Mouse (Mus musculus) lung, postnatal 0 days (tissue): ENCODE results near the gene Gm33543. TPM values are rescaled to one million over a fixed set of nuclear protein-coding genes. Genes with fewer than 3 reads are reported as not detected.

ENCODE experiments used
- ATAC-seq: fragments of 200-750 bp; cut with Nextera tagmentation; 2 replicates; pipeline ENCODE4 v1.8.0; 2017; ENCODE audit warnings: moderate library complexity
- DNase-seq: peaks from one replicate; pipeline ENCODE4 v3.0.0-alpha.2; 2016; ENCODE audit warnings: low spot score
- H3K27ac ChIP-seq: fragments of 300-500 bp; sonication (generic); 2 replicates; pipeline ENCODE4 v1.5.1; 2014; ENCODE audit warnings: antibody characterized with exemption, mild to moderate bottlenecking, low read length, mixed read lengths
- H3K27me3 ChIP-seq: fragments of 300-500 bp; sonication (generic); replicated peaks from 2 replicates; pipeline ENCODE4 v1.6.1; 2014; ENCODE audit warnings: low read length, mixed read lengths; ENCODE audit not compliant: insufficient read depth
- H3K36me3 ChIP-seq: fragments of 300-500 bp; sonication (generic); 2 replicates; pipeline ENCODE4 v1.6.1; 2014; ENCODE audit warnings: low read length, mixed read lengths; ENCODE audit not compliant: insufficient read depth
- H3K4me1 ChIP-seq: fragments of 300-500 bp; sonication (generic); 2 replicates; pipeline ENCODE4 v1.6.1; 2014; ENCODE audit warnings: antibody characterized with exemption, low read depth, low read length, mixed read lengths; ENCODE audit not compliant: insufficient read depth
- H3K4me2 ChIP-seq: fragments of 300-500 bp; sonication (generic); replicated peaks from 2 replicates; pipeline ENCODE4 v1.6.1; 2014; ENCODE audit warnings: low read depth, mild to moderate bottlenecking, low read length, moderate library complexity, mixed read lengths
- H3K4me3 ChIP-seq: fragments of 300-500 bp; sonication (generic); 2 replicates; pipeline ENCODE4 v1.5.1; 2014; ENCODE audit warnings: low read depth, low read length
- H3K9ac ChIP-seq: fragments of 300-500 bp; sonication (generic); replicated peaks from 2 replicates; pipeline ENCODE4 v1.6.1; 2014; ENCODE audit warnings: low read depth, mild to moderate bottlenecking
- H3K9me3 ChIP-seq: fragments of 300-500 bp; sonication (generic); 2 replicates; pipeline ENCODE4 v1.6.1; 2016; ENCODE audit warnings: low read length, mixed read lengths
- CTCF ChIP-seq: IDR thresholded peaks from 2 replicates; pipeline ENCODE4 v1.5.1; 2016; ENCODE audit warnings: antibody characterized with exemption, mild to moderate bottlenecking
- EP300 ChIP-seq: IDR thresholded peaks from 2 replicates; pipeline ENCODE4 v1.6.1; 2016; ENCODE audit warnings: antibody characterized with exemption, mild to moderate bottlenecking, control low read depth
- WGBS: fragments of 180-500 bp; shearing (Covaris S2); extraction: QIAGEN DNeasy Blood & Tissue Kit; methylation state at CpG from one replicate; pipeline ENCODE4 v1.1.7; 2014; 5-methylcytosine and 5-hydroxymethylcytosine counted together
- polyA plus RNA-seq: library from polyadenylated mRNA; unstranded; fragments of >200 nt; fragmentation: Nextera tagmentation; extraction: Ambion mirVana; gene quantifications from 2 replicates; pipeline ENCODE4 v1.2.1, GENCODE M21; 2015

The Gm33543 gene
- polyA plus RNA-seq, 1 experiment from 2014 or later, result not detected

- H3K9me3 ChIP-seq, result no peaks in the 10 kb centered on the region
- H3K27ac ChIP-seq, result no peak overlapping the region
- no peak overlapping the region for H3K4me3 ChIP-seq
- peak; percentile 80 for TF ChIP-seq CTCF
- TF ChIP-seq EP300, result no peak
- H3K4me1 ChIP-seq, result no peaks in the 10 kb centered on the region
- no peak for ATAC-seq
- DNase-seq, result peak; percentile 86
- no peak overlapping the region for H3K4me2 ChIP-seq
- H3K36me3 ChIP-seq, result no peaks in the 10 kb centered on the region
- no peaks in the 10 kb centered on the region for H3K27me3 ChIP-seq
- WGBS, result 30% methylated on average over 2 of the region's 2 CpGs
- no peak overlapping the region for H3K9ac ChIP-seq
Measured at GRCm38 (mm10) chr10:95858164-95858563, 15.4 kb upstream of the Gm33543 start.

- Histone ChIP-seq H3K27ac (no peak overlapping the region), H3K4me2 (no peak overlapping the region), H3K4me1 (no peaks in the 10 kb centered on the region), H3K9me3 (no peaks in the 10 kb centered on the region), H3K4me3 (no peak overlapping the region), H3K27me3 (no peaks in the 10 kb centered on the region), H3K36me3 (no peaks in the 10 kb centered on the region), H3K9ac (no peak overlapping the region)
- WGBS, result 93% methylated on average over 6 of the region's 6 CpGs
- ATAC-seq, result no peak
- no peak for DNase-seq
- no peak for TF ChIP-seq CTCF
- no peak for TF ChIP-seq EP300
Measured at GRCm38 (mm10) chr10:95855411-95855810, 12.7 kb upstream of the Gm33543 start.

GRCm38 (mm10) chr10:95850504-95850903 lies 7.8 kb upstream of the Gm33543 start:
- 52% methylated on average over 3 of the region's 3 CpGs for WGBS
- DNase-seq (no peak), ATAC-seq (no peak)
- Histone ChIP-seq H3K27me3 (no peaks in the 10 kb centered on the region), H3K9me3 (no peaks in the 10 kb centered on the region), H3K27ac (no peak overlapping the region), H3K36me3 (no peaks in the 10 kb centered on the region), H3K9ac (no peak overlapping the region), H3K4me3 (no peak overlapping the region), H3K4me1 (no peaks in the 10 kb centered on the region), H3K4me2 (no peak overlapping the region)
- no peak for TF ChIP-seq CTCF
- no peak for TF ChIP-seq EP300

GRCm38 (mm10) chr10:95846739-95847138 lies 4.0 kb upstream of the Gm33543 start:
- Histone ChIP-seq H3K27me3 (no peaks in the 10 kb centered on the region), H3K9ac (no peak overlapping the region), H3K36me3 (no peaks in the 10 kb centered on the region), H3K4me2 (no peak overlapping the region), H3K4me3 (no peak overlapping the region), H3K27ac (no peak overlapping the region), H3K9me3 (no peaks in the 10 kb centered on the region), H3K4me1 (no peaks in the 10 kb centered on the region)
- no peak for DNase-seq
- no peak for TF ChIP-seq CTCF
- TF ChIP-seq EP300, result no peak
- WGBS, result 47% methylated on average over 3 of the region's 3 CpGs
- ATAC-seq, result no peak

GRCm38 (mm10) chr10:95846281-95846680 lies 3.6 kb upstream of the Gm33543 start:
- ATAC-seq, result no peak
- Histone ChIP-seq H3K4me1 (no peaks in the 10 kb centered on the region), H3K4me3 (no peak overlapping the region), H3K4me2 (no peak overlapping the region), H3K9ac (no peak overlapping the region), H3K9me3 (no peaks in the 10 kb centered on the region), H3K27ac (no peak overlapping the region), H3K27me3 (no peaks in the 10 kb centered on the region), H3K36me3 (no peaks in the 10 kb centered on the region)
- TF ChIP-seq CTCF (no peak), EP300 (no peak)
- no peak for DNase-seq

GRCm38 (mm10) chr10:95843878-95844277 lies 1.1 kb upstream of the Gm33543 start:
- WGBS, result 87% methylated on average over 1 of the region's 1 CpGs
- DNase-seq, result no peak
- H3K27ac ChIP-seq, result no peak overlapping the region
- no peaks in the 10 kb centered on the region for H3K9me3 ChIP-seq
- no peak overlapping the region for H3K9ac ChIP-seq
- no peak overlapping the region for H3K4me3 ChIP-seq
- H3K36me3 ChIP-seq, result no peaks in the 10 kb centered on the region
- H3K4me1 ChIP-seq, result no peaks in the 10 kb centered on the region
- no peak for TF ChIP-seq CTCF
- no peak for TF ChIP-seq EP300
- no peak overlapping the region for H3K4me2 ChIP-seq
- H3K27me3 ChIP-seq, result no peaks in the 10 kb centered on the region
- ATAC-seq, result no peak

GRCm38 (mm10) chr10:95841241-95841640 lies 1.5 kb downstream of the Gm33543 start:
- H3K4me2 ChIP-seq, result no peak overlapping the region
- H3K4me1 ChIP-seq, result no peaks in the 10 kb centered on the region
- H3K9me3 ChIP-seq, result no peaks in the 10 kb centered on the region
- no peak overlapping the region for H3K4me3 ChIP-seq
- TF ChIP-seq EP300 (no peak), CTCF (no peak)
- H3K27me3 ChIP-seq, result no peaks in the 10 kb centered on the region
- H3K9ac ChIP-seq, result no peak overlapping the region
- DNase-seq (no peak), ATAC-seq (no peak)
- no peak overlapping the region for H3K27ac ChIP-seq
- whole genome bisulfite sequencing, result 92% methylated on average over 3 of the region's 3 CpGs
- H3K36me3 ChIP-seq, result no peaks in the 10 kb centered on the region
